Mouse (Mus musculus): ENCODE data around the gene Reck. TPM values are rescaled to one million over a fixed set of nuclear protein-coding genes. Genes with fewer than 3 reads are reported as not detected.

Reck gene
- total RNA-seq, 2 experiments from 2014 or later, result 6.5 TPM

DNA sequence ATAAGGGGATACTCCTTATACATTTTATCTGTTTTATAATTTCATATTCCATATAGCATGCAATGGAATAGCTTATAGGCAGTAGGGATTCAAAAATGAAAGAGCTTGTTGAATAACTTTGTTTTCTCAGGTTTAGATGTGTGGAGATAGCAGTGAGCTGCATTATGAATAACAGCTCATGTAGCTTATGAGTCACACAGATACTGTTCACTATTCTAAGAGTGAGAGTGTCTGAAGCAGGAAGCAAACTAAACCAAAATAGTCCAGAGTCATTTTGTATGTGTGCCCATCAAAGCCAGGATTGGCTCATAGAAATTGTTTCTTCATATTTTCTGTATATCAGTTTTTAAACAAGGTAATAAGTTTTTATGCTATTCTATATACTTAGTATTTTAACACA, 21.9 kb downstream of the Reck start:
- DNase-seq (ENCODE audit: low spot score), result no peak
- intact Hi-C loops (cut with DNase I), result no loop called here

DNA sequence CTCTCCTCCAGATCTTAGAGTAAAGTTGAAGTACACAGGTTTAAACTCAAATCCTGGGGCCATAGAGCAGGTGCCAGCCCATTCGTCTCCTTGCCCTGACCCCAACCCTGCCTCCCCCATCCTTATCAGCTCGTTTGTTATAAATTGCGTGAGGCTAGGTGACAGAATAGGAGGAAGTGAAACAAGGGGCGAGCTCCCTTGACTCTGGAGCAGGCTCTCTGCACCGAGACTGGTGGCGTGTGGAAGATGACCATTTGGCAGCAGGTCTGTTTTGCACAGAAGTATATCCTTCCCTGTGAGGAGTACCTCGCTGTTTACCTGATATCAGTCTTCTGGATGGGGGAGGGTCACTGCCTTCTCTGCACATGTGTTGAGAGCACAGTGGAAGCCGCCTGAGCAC, 23.9 kb downstream of the Reck start:
- intact Hi-C loops (cut with DNase I), result no loop called here
- DNase-seq (ENCODE audit: low spot score), result no peak

GRCm38 (mm10) chr4:43903690-43904089, 28.4 kb downstream of the Reck start:
- no peak for DNase-seq (ENCODE audit: low spot score)
- intact Hi-C loops (cut with DNase I), result loop anchor here (10.0 kb wide), 1 partner anchor 211 kb away; no protein-coding TSS in a partner anchor

- DNase-seq (ENCODE audit: low spot score), result no peak
Observed at GRCm38 (mm10) chr4:43906443-43906842, 31.1 kb downstream of the Reck start.

DNA sequence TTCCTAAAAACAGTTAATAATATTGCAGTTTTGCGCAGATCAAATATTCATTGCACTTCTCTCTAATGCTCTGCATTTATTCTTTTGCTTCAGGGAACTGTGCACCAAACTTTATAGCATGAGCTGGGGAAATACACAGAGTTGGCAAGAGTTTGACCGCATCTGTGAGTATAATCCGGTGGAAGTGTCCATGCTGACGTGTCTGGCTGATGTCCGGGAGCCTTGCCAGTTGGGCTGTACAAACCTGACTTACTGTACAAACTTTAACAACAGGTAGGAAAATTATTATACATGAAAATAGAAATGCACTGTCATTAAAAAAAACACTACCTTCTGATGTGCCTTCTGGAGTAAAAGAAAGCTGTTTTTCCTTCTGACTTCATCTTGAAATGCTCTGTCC, 42.9 kb downstream of the Reck start:
- intact Hi-C loops (cut with DNase I), result no loop called here
- no peak for DNase-seq (ENCODE audit: low spot score)

More at GRCm38 (mm10) chr4:43906443-43906842, 31.1 kb downstream of the Reck start:
- intact Hi-C loops (cut with DNase I), result loop anchor here (5.0 to 10.0 kb wide), 2 partner anchors 76 to 208 kb away; partner anchors contain the start of gene Ccin

GRCm38 (mm10) chr4:43920602-43921001, 45.3 kb downstream of the Reck start:
- DNase-seq (ENCODE audit: low spot score), result no peak

GRCm38 (mm10) chr4:43925125-43925524, 49.8 kb downstream of the Reck start:
- intact Hi-C loops (cut with DNase I), result loop anchor here (1.0 kb wide), 1 partner anchor 57 kb away; no protein-coding TSS in a partner anchor

More at GRCm38 (mm10) chr4:43920602-43921001, 45.3 kb downstream of the Reck start:
- intact Hi-C loops (cut with DNase I), result no loop called here

GRCm38 (mm10) chr4:43925779-43926178, 50.4 kb downstream of the Reck start:
- peak; percentile 61 for DNase-seq (ENCODE audit: low spot score)
- intact Hi-C loops (cut with DNase I), result loop anchor here (1.0 kb wide), 1 partner anchor 57 kb away; no protein-coding TSS in a partner anchor

More at GRCm38 (mm10) chr4:43925125-43925524, 49.8 kb downstream of the Reck start:
- no peak for DNase-seq (ENCODE audit: low spot score)

- no peak for DNase-seq (ENCODE audit: low spot score)
- intact Hi-C loops (cut with DNase I), result no loop called here
Observed at GRCm38 (mm10) chr4:43927826-43928225, 52.5 kb downstream of the Reck start.

GRCm38 (mm10) chr4:43931877-43932276, 56.5 kb downstream of the Reck start:
- DNase-seq (ENCODE audit: low spot score), result no peak
- intact Hi-C loops (cut with DNase I), result no loop called here

GRCm38 (mm10) chr4:43936186-43936585, 60.9 kb downstream of the Reck start:
- no peak for DNase-seq (ENCODE audit: low spot score)
- intact Hi-C loops (cut with DNase I), result no loop called here

GRCm38 (mm10) chr4:43936749-43937674, 61.7 kb downstream of the Reck start:
- DNase-seq (ENCODE audit: low spot score), result no peak
- intact Hi-C loops (cut with DNase I), result no loop called here

DNA sequence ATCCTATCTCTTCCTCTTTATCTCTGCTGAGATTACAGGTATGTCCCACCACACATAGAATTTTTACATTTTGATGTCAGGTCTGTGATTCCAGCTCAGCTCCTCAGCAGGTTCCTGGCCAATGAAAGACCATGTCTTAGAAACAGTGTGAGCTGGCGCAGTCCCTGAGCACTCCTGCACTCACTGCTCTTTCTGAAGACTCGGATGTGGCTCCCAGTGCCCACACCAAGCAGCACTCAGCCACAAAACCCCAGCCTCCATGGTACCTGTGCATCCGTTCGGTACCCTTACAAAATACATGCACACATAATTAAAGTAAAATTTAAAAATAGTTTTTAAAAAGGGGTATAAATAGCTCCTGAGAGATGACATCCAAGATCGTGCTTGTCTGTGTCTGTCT, 66.0 kb downstream of the Reck start:
- no peak for DNase-seq (ENCODE audit: low spot score)
- intact Hi-C loops (cut with DNase I), result no loop called here

DNA sequence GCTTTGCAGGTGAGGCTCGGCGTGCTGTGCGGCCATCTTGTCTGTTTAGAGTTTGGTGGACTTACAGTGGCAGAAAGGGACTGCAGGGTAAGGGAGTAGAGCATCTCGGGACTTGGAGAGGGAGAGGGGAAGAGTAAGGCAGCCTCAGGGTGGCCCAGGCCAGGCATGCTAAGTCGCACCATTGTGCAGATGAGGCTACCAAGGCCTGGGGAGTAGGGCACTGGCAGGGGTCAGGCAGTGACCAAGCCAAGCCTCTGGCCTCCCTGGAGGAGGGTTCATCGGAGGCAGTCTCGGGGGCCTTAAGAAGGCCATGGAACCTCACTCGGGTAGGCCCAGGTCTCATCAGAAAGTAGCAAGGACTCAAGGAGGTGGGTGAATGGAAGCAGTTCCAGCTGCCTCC, 67.1 kb downstream of the Reck start:
- intact Hi-C loops (cut with DNase I), result no loop called here
- no peak for DNase-seq (ENCODE audit: low spot score)

DNA sequence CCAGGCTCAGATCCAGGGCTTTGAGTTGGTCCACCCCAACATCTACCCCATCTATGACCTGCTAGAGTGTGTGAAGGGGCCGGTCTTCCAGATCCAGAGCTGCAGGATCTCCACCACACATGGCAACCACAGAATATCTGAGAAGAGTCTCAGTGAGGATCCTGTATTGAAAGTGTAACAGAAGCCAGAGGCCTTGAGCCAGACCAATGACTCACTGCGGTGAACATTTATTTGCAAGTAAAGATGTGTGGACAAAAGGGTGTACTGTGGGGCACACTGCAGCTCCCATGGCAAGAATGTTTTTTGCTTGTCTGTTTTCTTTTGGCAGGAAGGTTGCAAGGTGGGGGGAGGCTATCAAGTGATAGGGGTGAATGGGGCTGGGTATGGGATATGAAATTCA, 72.2 kb downstream of the Reck start:
- no peak for DNase-seq (ENCODE audit: low spot score)
- intact Hi-C loops (cut with DNase I), result loop anchor here (5.0 kb wide), 1 partner anchor 35 kb away; the partner anchor contains the start of gene Ccin

DNA sequence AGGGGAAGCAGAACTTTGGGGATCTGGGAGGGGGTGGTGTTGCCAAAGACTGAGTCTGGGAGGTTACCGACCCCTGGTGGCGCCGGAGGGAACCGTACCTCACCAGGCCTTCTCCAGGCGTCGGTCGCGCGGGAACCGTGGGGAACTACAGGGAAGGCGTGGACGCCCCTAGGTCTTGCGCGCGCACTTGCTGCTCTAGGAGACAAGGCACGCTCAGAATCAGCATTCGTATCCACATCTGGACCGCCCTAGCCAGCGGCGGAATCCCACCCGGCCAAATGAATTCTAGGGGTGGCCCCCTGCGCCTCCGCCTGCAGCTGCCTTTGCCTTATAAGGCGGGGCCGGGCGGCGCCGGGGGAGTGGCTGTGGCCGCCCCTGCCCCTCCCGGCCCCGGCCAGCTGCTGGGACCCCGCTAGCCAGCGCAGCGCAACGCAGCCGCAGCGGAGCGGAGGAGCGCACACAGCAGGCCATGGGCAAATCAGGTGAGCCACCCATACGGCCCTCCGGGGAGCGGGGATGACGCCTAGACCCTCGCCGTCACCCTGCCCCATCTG, 82.0 kb downstream of the Reck start, which contains the start of gene Glipr2:
Gene Glipr2, plus strand, starts transcription at position 110 of the 554 bp plus-strand sequence.
- DNase-seq (ENCODE audit: low spot score), result peak; percentile 66
- intact Hi-C loops (cut with DNase I), result no loop called here

- peak; percentile 49 for DNase-seq (ENCODE audit: low spot score)
- intact Hi-C loops (cut with DNase I), result no loop called here
Observed at GRCm38 (mm10) chr4:43957846-43958461, 82.6 kb downstream of the Reck start.

GRCm38 (mm10) chr4:43959523-43960179, 84.3 kb downstream of the Reck start:
- DNase-seq (ENCODE audit: low spot score), result no peak
- intact Hi-C loops (cut with DNase I), result no loop called here

DNA sequence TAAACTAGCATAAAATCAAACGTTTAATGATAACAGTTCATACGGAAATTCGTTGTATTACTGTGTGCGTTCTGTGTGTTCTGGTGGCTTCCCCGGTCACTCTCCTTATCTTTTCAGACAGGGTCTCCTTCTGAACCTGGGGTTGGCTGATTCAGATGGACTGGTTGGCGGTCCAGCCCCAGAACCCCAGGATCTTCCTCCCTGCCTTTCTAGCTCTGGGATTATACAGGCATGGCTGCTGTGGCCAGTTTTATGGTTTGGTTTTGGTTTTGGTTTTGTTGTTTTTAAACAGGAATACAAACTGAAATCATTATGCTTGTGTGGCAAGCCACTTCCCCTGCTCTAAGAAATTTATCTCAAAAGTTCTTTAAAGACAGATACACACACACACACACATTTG, 84.9 kb downstream of the Reck start:
- intact Hi-C loops (cut with DNase I), result no loop called here
- no peak for DNase-seq (ENCODE audit: low spot score)

DNA sequence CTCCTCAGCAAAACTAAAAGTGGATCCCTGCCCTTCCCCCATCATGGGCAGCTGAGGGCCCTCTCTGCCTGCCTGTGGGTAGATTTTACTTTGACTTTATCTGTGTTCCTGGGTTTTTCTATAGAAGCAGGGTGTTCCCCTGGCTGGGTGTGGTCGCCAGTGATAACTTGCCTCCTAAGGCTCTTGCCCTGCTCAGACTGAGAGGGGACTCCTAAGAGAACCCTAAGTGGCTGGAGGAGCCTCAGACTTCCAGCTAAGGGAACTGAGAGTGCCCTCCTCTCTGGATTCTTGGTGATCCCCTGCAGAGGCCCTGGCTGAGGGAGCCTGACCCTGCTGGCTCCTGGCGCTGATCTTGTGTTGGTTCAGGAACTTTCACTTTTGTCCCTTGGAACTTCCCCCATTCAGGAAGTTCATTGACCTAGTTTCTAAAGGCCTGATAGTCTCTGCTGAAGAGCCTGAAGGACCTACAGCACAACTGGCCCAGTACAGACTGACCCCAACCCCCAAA, 89.0 kb downstream of the Reck start:
- DNase-seq (ENCODE audit: low spot score), result no peak
- intact Hi-C loops (cut with DNase I), result no loop called here
